Mouse (Mus musculus) spleen, adult 12 weeks (tissue): ENCODE results near the gene Gli3.

Experiments used
- DNase-seq: peaks from one replicate; pipeline ENCODE4 v3.0.0; 2022; ENCODE audit warnings: low spot score

The Gli3 gene

GRCm38 (mm10) chr13:15462830-15463491 lies at the start of gene Gli3:
Gli3 (plus strand) TSS chr13:15463235.
- no peak for DNase-seq

- DNase-seq = no peak
Observed at GRCm38 (mm10) chr13:15421182-15421750, 41.8 kb upstream of the Gli3 start.

- DNase-seq = no peak
Observed at GRCm38 (mm10) chr13:15442002-15442401, 21.0 kb upstream of the Gli3 start.

- DNase-seq = no peak
Observed at GRCm38 (mm10) chr13:15444312-15444711, 18.7 kb upstream of the Gli3 start.

GRCm38 (mm10) chr13:15445591-15445990 lies 17.4 kb upstream of the Gli3 start:
- DNase-seq = no peak

- DNase-seq = no peak
Observed at GRCm38 (mm10) chr13:15446004-15446403, 17.0 kb upstream of the Gli3 start.

- no peak for DNase-seq
Observed at GRCm38 (mm10) chr13:15446782-15447564, 16.1 kb upstream of the Gli3 start.

- DNase-seq = no peak
Observed at GRCm38 (mm10) chr13:15450941-15451340, 12.1 kb upstream of the Gli3 start.

DNA sequence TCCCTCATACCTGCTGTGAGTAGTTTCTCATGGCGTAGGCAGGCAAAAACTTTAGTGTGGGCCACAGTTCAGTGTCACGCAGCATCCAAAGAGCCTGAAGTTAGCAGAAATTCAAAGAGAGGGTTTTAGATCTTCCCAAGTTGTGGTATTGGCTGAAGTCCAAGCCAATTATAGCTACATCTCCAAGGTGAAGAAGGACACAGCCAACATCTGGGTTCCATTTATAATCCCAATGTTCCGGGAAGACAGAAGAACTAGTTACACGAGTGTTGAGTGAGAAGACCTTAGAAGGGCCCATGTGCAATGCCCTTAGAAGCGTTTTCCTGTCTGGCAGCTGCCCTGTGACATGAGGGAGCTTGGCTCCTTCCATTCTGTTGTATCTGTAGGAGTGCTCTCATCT lies 5.2 kb upstream of the Gli3 start:
- no peak for DNase-seq

DNA sequence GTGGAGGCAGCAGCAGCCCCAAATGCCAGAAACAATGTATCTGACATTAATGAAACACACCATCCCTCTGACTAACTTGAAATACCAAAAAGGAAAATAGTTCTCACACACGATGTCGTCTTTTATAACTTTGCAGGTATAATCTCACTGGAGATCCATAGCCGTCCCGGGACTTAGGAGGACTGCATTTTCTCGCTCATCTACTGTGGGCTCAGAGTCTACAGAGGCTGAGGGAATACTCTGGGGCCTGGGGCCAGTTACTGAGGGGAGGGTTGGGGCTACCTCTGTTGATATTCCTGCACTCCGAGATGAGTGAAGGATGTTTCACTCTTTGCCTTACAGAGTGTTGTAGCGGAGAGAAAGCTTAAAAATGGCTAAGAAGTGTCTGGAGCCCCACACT lies 1.1 kb upstream of the Gli3 start:
- no peak for DNase-seq

GRCm38 (mm10) chr13:15463492-15464080 lies 551 bp downstream of the Gli3 start:
- no peak for DNase-seq

DNA sequence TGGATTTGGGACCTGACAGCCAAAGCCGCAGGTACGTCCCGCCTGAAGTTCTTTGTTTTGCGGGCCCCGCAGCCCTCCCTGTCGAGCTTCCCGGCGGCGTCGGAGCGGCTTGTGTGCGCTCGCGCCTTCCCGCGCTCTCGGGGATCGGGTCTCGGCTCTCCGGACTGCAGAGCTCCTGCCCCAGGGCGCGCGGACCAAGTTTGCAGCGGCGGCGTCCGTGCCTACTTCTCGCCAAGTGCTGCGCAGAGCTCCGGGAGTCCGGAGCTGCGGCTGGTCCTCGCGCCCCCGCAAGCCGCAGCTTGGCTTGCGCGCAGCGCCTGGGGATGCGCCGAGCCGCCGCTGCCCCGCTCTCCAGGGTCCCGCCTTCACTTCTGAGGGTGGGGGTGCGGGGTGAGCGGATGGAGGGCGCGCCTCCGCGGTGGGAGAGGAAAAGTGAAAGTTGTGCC lies 1.1 kb downstream of the Gli3 start:
- no peak for DNase-seq

- no peak for DNase-seq
Observed at GRCm38 (mm10) chr13:15464741-15465250, 1.8 kb downstream of the Gli3 start.

- DNase-seq = no peak
Observed at GRCm38 (mm10) chr13:15466496-15466895, 3.5 kb downstream of the Gli3 start.

DNA sequence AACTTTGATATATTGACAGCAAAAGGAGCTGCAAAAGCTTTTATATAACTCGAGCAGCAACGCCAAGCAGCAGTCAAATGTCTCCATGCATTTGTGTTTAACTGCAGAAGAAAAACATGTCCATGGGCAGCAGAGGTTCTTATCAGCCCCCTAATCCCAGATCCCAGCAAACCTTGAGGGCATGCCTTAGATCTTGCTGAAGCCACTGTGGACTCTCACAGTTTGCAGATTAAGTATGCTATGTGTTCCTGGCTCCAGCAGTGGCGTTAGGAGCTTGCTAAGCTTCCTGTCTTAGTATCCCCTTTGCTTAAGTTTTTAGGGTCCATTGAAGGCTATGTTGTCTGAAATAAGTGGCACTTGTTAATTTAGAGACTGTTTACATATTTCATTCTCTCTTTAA lies 4.4 kb downstream of the Gli3 start:
- no peak for DNase-seq

GRCm38 (mm10) chr13:15468421-15468820 lies 5.4 kb downstream of the Gli3 start:
- DNase-seq = no peak

DNA sequence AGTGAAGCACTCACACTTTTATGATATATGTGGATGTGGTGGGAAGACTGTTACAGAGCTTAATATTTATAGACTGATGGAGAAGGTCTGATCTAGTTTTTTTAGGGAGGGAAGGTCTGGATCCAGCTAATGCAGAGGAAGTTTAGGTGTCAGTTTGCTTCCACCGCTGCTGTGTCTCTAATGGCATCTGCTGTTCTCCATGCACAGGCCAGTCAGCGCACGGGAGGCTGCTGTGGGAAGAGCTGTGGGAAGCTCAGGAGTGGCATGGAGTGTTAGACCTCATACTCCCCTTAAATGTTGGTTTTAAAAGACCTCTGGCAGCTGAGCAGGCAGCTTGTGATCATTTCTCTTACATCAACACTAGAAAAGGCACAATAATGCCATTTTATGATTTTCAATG lies 7.0 kb downstream of the Gli3 start:
- DNase-seq = no peak

- no peak for DNase-seq
Observed at GRCm38 (mm10) chr13:15472712-15473111, 9.7 kb downstream of the Gli3 start.

GRCm38 (mm10) chr13:15474393-15474792 lies 11.4 kb downstream of the Gli3 start:
- no peak for DNase-seq

- no peak for DNase-seq
Observed at GRCm38 (mm10) chr13:15486033-15486891, 23.2 kb downstream of the Gli3 start.

GRCm38 (mm10) chr13:15487334-15487733 lies 24.3 kb downstream of the Gli3 start:
- DNase-seq = no peak

DNA sequence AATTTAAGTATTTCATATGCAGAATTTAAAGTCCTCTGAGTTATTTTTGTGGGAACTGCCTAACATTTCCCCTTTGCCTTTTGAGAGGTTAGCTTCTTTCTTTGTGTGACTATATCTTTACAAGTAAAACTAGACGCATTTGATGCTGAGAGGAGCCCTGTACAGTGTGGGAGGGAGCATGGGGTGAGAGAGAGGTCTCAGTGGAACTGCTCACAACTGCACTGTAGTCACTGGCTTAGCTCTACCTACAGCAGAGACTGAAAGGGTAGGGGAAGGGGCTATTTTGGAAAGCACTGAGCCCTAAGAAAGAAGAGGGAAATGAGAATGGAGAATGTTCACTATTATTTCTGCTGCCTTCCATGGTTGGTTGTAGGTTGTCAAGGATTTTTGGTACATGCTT lies 25.0 kb downstream of the Gli3 start:
- no peak for DNase-seq
